Mouse (Mus musculus) embryonic facial prominence, embryonic 12.5 days (tissue): ENCODE measurements at regions not wholly inside any gene's neighbourhood (a gene's known extent, or its start where the extent isn't known, plus 50 kb on each side); places are given as distances from the start of the nearest gene placed in this dataset.

Source experiments
- ATAC-seq: fragments of 200-750 bp; cut with Nextera tagmentation; 2 replicates; pipeline ENCODE4 v1.8.0; 2017; ENCODE audit not compliant: insufficient number of reproducible peaks, insufficient read depth, low FRiP score, low TSS enrichment
- H3K27ac ChIP-seq: fragments of 300-500 bp; sonication (generic); 2 replicates; pipeline ENCODE4 v1.5.1; 2016; ENCODE audit warnings: mild to moderate bottlenecking
- H3K27me3 ChIP-seq: fragments of 300-500 bp; sonication (generic); 2 replicates; pipeline ENCODE4 v1.6.1; 2016; ENCODE audit warnings: mild to moderate bottlenecking, moderate library complexity
- H3K36me3 ChIP-seq: fragments of 300-500 bp; sonication (generic); 2 replicates; pipeline ENCODE4 v1.6.1; 2016; ENCODE audit warnings: mild to moderate bottlenecking
- H3K4me1 ChIP-seq: fragments of 300-500 bp; sonication (generic); 2 replicates; pipeline ENCODE4 v1.6.1; 2016
- H3K4me2 ChIP-seq: fragments of 300-500 bp; sonication (generic); replicated peaks from 2 replicates; pipeline ENCODE4 v1.6.1; 2016; ENCODE audit warnings: mild to moderate bottlenecking, moderate library complexity
- H3K4me3 ChIP-seq: fragments of 300-500 bp; sonication (generic); 2 replicates; pipeline ENCODE4 v1.5.1; 2016; ENCODE audit warnings: mild to moderate bottlenecking
- H3K9ac ChIP-seq: fragments of 300-500 bp; sonication (generic); 2 replicates; pipeline ENCODE4 v1.6.1; 2016; ENCODE audit warnings: mild to moderate bottlenecking, moderate library complexity
- H3K9me3 ChIP-seq: fragments of 300-500 bp; sonication (generic); 2 replicates; pipeline ENCODE4 v1.6.1; 2016; ENCODE audit warnings: mild to moderate bottlenecking, moderate library complexity
- WGBS: fragments of 180-500 bp; shearing (Covaris S2); methylation state at CpG from one replicate; pipeline ENCODE4 v1.1.7; 2016; 5-methylcytosine and 5-hydroxymethylcytosine counted together

DNA sequence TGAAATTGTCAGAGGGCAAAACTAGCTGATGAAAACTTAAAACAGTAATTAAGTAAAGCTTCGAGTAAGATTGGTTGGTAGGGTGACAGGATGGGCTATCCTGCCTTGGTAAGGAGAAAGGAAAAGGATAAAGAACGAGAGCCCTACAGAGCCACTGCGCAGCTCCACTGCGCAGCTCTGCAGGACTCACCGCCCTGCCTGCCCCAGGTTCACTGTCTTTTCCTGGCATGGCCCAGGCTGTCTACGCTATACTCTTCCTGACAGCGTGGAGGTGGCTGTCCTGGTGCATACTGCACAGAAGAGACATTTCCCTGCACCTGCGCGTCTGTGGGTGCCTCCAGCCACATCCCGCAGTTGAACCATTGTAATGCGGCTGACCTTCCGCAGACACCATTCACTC, 136.6 kb upstream of the Eomes start:
- no peak overlapping the region for H3K27ac ChIP-seq
- H3K4me3 ChIP-seq: peak overlapping the region; percentile 28
- no peak for ATAC-seq
- H3K4me1 ChIP-seq: no peaks in the 10 kb centered on the region
- H3K9ac ChIP-seq: 0 out of 2 replicates have a peak overlapping the region, but pooled peaks have one; percentile 42
- no peaks in the 10 kb centered on the region for H3K27me3 ChIP-seq
- H3K36me3 ChIP-seq: no peaks in the 10 kb centered on the region
- H3K9me3 ChIP-seq: no peaks in the 10 kb centered on the region
- WGBS: 40% methylated on average over 12 of the region's 12 CpGs
- H3K4me2 ChIP-seq: peak overlapping the region; percentile 46

GRCm38 (mm10) chr9:118354911-118355310, 123.1 kb upstream of the Eomes start:
- no peaks in the 10 kb centered on the region for H3K9me3 ChIP-seq
- H3K9ac ChIP-seq: no peak overlapping the region
- ATAC-seq: no peak
- no peaks in the 10 kb centered on the region for H3K36me3 ChIP-seq
- no peaks in the 10 kb centered on the region for H3K27me3 ChIP-seq
- no peak overlapping the region for H3K27ac ChIP-seq
- no peaks in the 10 kb centered on the region for H3K4me1 ChIP-seq
- H3K4me3 ChIP-seq: no peak overlapping the region
- no peak overlapping the region for H3K4me2 ChIP-seq
- WGBS: 90% methylated on average over 10 of the region's 10 CpGs

DNA sequence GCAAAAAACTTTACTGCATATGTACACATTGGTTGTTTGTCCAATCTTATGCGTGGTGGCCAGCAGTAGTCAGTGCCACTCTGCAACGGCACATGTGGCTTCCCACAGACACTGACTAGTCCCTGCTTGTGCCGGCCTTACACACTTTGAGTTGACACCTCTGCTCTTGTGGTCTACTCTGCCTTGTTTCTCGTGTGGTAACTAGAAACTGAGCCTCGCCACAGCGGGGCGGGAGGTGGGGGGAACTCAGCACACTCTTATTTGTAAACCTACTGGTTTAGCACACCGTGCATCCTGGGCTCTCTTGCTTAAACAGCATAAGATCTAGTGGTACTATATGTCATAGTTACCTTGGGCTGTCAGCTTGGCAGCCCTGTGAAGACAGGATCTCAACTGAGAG, 120.6 kb upstream of the Eomes start:
- 88% methylated on average over 8 of the region's 8 CpGs for WGBS
- Histone ChIP-seq H3K36me3 (no peaks in the 10 kb centered on the region), H3K27ac (no peak overlapping the region), H3K4me3 (no peak overlapping the region), H3K9ac (no peak overlapping the region), H3K27me3 (no peaks in the 10 kb centered on the region), H3K4me1 (no peaks in the 10 kb centered on the region), H3K4me2 (no peak overlapping the region), H3K9me3 (no peaks in the 10 kb centered on the region)
- no peak for ATAC-seq

GRCm38 (mm10) chr9:118363929-118364328, 114.1 kb upstream of the Eomes start:
- Histone ChIP-seq H3K27me3 (no peaks in the 10 kb centered on the region), H3K9me3 (no peaks in the 10 kb centered on the region), H3K9ac (no peak overlapping the region), H3K27ac (no peak overlapping the region), H3K36me3 (no peaks in the 10 kb centered on the region), H3K4me2 (no peak overlapping the region), H3K4me3 (no peak overlapping the region), H3K4me1 (no peaks in the 10 kb centered on the region)
- ATAC-seq: no peak
- 91% methylated on average over 2 of the region's 2 CpGs for WGBS

GRCm38 (mm10) chr9:118365431-118365830, 112.6 kb upstream of the Eomes start:
- no peak overlapping the region for H3K4me2 ChIP-seq
- no peak overlapping the region for H3K27ac ChIP-seq
- H3K9me3 ChIP-seq: no peaks in the 10 kb centered on the region
- H3K4me1 ChIP-seq: no peaks in the 10 kb centered on the region
- H3K27me3 ChIP-seq: no peaks in the 10 kb centered on the region
- H3K9ac ChIP-seq: no peak overlapping the region
- H3K36me3 ChIP-seq: no peaks in the 10 kb centered on the region
- WGBS: 79% methylated on average over 9 of the region's 9 CpGs
- H3K4me3 ChIP-seq: no peak overlapping the region
- ATAC-seq: no peak

DNA sequence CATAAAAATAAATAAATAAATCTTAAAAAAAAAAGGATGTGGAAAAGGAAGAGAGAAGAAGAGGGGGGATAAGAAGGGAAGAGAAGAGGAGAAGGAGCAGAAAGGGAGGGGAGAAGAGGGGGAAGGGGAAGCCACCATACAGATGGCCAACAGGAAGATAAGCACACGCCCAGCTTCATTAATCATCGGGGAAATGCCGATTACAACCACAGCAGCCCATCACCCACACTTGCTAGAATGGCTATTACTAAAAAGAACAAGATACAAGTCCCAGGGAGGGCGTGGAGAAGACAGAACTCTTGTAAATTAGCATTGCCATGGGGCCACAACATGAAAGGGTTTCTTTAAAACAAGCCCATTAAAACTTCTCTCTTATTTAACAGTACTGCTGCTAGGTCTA, 110.7 kb upstream of the Eomes start:
- Histone ChIP-seq H3K9me3 (no peaks in the 10 kb centered on the region), H3K4me3 (no peak overlapping the region), H3K4me1 (no peaks in the 10 kb centered on the region), H3K36me3 (no peaks in the 10 kb centered on the region), H3K27ac (no peak overlapping the region), H3K9ac (no peak overlapping the region), H3K27me3 (no peaks in the 10 kb centered on the region), H3K4me2 (no peak overlapping the region)
- ATAC-seq: no peak
- 80% methylated on average over 4 of the region's 4 CpGs for WGBS

DNA sequence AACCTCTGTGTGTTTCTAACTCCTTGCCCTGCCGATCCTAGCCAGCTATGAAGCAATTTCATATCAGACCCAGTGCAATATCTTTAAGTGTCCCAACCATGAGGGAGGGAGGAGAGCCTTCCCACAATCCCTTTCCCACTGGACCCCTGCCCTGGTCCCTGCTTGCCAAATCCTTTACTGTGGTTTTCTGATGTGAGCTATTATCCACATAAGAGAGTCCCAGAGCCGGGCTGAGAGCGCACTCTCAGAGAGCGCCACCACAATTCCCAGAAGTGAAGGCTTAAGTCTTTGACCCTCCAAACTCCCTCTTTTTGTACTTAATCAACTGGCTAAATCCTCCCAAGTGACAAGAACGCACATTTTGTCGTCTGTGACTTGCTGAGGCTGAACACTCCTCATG, 107.4 kb upstream of the Eomes start:
- no peak for ATAC-seq
- no peak overlapping the region for H3K27ac ChIP-seq
- no peaks in the 10 kb centered on the region for H3K36me3 ChIP-seq
- no peaks in the 10 kb centered on the region for H3K4me1 ChIP-seq
- no peak overlapping the region for H3K9ac ChIP-seq
- no peaks in the 10 kb centered on the region for H3K9me3 ChIP-seq
- H3K4me2 ChIP-seq: no peak overlapping the region
- no peaks in the 10 kb centered on the region for H3K27me3 ChIP-seq
- no peak overlapping the region for H3K4me3 ChIP-seq
- WGBS: 71% methylated on average over 6 of the region's 6 CpGs

DNA sequence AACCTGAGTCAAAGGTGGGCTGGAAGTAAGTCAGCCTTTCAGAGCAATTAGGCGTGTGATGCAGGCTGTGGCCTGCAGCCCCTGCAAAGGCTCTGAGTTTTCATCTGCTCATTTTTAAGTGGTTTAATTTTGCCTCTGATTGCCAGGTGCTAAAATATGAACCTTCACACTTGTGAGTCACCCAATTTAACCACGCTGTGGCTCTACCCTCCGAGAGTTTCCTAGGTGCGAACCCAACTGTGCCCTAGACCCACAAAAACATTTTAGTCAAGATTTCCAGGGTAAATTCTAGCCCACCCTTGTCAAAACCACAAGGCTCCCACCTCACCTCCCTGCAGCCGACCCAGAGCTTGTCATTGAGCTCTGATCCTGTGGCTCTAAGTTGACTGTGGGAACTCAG, 103.3 kb upstream of the Eomes start:
- Histone ChIP-seq H3K27ac (no peak overlapping the region), H3K27me3 (no peaks in the 10 kb centered on the region), H3K4me2 (no peak overlapping the region), H3K9me3 (no peaks in the 10 kb centered on the region), H3K36me3 (no peaks in the 10 kb centered on the region), H3K4me1 (no peaks in the 10 kb centered on the region), H3K4me3 (no peak overlapping the region), H3K9ac (no peak overlapping the region)
- ATAC-seq: no peak
- 84% methylated on average over 5 of the region's 5 CpGs for WGBS

GRCm38 (mm10) chr9:118379055-118379454, 99.0 kb upstream of the Eomes start:
- ATAC-seq: no peak
- Histone ChIP-seq H3K4me1 (no peaks in the 10 kb centered on the region), H3K9me3 (no peaks in the 10 kb centered on the region), H3K4me2 (no peak overlapping the region), H3K9ac (no peak overlapping the region), H3K4me3 (no peak overlapping the region), H3K36me3 (no peaks in the 10 kb centered on the region), H3K27me3 (no peaks in the 10 kb centered on the region), H3K27ac (no peak overlapping the region)
- WGBS: 15% methylated on average over 6 of the region's 6 CpGs

- Histone ChIP-seq H3K27ac (no peak overlapping the region), H3K4me3 (no peak overlapping the region), H3K9ac (no peak overlapping the region), H3K9me3 (no peaks in the 10 kb centered on the region), H3K36me3 (no peaks in the 10 kb centered on the region), H3K4me1 (no peaks in the 10 kb centered on the region), H3K4me2 (no peak overlapping the region), H3K27me3 (0 out of 2 replicates have a peak, but pooled peaks cover 3% of the 10 kb centered on the region)
- ATAC-seq: no peak
- 84% methylated on average over 3 of the region's 3 CpGs for WGBS
Observed at GRCm38 (mm10) chr9:118382532-118382931, 95.5 kb upstream of the Eomes start.

DNA sequence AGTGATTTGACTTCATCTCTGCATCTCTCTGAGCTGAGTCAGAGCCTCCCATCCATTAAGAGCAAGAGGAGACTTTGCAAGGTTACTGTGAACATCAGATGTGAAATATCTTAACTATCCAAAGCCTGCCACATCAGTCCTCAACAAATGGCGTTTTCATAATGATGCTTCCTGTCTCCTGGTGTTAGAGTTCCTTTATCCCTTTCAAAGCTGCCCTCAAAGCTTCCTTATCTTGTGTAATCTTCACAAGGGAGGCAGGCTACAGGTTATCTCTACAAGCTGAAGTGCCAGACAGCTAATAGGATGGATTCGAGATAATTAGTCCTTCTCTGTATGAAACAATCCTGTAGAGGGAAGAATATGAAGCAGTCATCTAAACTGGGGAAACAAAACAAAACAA, 93.4 kb upstream of the Eomes start:
- Histone ChIP-seq H3K4me1 (no peaks in the 10 kb centered on the region), H3K4me3 (no peak overlapping the region), H3K27me3 (peaks cover 23% of the 10 kb centered on the region), H3K9me3 (no peaks in the 10 kb centered on the region), H3K9ac (no peak overlapping the region), H3K27ac (no peak overlapping the region), H3K36me3 (no peaks in the 10 kb centered on the region), H3K4me2 (no peak overlapping the region)
- 55% methylated on average over 2 of the region's 2 CpGs for WGBS
- ATAC-seq: no peak

GRCm38 (mm10) chr9:118387631-118388030, 90.4 kb upstream of the Eomes start:
- H3K4me2 ChIP-seq: no peak overlapping the region
- H3K4me3 ChIP-seq: no peak overlapping the region
- no peaks in the 10 kb centered on the region for H3K9me3 ChIP-seq
- H3K9ac ChIP-seq: no peak overlapping the region
- 37% methylated on average over 8 of the region's 8 CpGs for WGBS
- no peak overlapping the region for H3K27ac ChIP-seq
- no peak for ATAC-seq
- no peaks in the 10 kb centered on the region for H3K36me3 ChIP-seq
- no peaks in the 10 kb centered on the region for H3K4me1 ChIP-seq
- peaks cover 40% of the 10 kb centered on the region for H3K27me3 ChIP-seq
